Mouse (Mus musculus): Measurements from ENCODE around the gene Gmcl1.

Gmcl1 gene

DNA sequence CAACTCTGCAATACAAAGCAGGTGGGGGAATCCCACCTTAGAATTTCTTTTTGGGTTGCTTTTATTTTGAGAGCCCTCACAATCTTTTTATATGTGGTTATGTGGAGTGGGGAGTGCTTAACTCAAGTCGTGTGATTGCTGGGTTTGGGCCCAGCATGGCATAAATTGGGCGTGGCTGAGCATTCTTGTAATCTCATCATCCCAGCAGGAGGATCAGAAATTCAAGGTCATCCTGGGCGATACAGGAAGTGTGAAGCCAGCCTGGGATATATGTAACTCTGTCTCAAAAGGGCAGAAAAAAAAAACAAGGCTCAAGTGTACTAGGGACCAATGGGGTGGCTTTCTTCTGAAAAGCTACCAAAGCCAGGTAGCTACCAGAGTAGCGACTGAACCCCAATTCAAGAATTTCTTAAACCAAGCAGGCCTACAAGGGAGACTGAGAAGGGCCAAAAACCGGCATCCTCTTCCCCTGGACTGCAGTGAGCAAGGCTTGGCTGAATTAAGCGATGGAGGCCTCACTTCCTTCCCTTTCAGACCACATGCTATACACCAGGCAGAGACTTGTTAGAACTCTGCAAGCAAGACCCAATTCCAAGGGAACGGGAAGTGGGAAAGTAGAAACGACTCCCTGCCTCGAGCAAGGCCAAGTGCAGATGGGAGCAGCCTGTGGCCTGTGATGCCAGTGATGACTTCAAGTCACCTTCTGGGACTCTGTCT is 72.9 kb downstream of the Gmcl1 start:
- DNase-seq (ENCODE audit: low read depth) = no peak

DNA sequence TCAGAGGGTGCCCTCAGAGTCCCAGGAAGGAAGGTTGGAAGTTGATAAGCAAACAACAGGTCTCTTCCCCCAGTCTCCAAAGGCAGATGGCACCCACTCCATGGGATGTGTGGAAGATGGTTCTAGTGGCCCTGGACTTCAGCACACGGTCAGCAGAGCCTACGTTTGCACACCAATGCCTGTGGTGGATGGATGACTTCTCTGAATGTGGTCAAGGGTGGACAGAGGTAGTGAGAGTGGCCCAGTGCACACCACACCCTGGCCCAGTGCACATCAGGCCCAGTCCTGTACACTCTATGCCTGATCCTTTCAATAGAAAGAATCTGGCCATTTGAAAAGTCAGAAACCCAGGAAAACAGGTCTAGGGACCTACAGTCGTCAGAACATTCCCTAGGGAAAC is 74.7 kb downstream of the Gmcl1 start:
- no peak for DNase-seq (ENCODE audit: low read depth)

DNA sequence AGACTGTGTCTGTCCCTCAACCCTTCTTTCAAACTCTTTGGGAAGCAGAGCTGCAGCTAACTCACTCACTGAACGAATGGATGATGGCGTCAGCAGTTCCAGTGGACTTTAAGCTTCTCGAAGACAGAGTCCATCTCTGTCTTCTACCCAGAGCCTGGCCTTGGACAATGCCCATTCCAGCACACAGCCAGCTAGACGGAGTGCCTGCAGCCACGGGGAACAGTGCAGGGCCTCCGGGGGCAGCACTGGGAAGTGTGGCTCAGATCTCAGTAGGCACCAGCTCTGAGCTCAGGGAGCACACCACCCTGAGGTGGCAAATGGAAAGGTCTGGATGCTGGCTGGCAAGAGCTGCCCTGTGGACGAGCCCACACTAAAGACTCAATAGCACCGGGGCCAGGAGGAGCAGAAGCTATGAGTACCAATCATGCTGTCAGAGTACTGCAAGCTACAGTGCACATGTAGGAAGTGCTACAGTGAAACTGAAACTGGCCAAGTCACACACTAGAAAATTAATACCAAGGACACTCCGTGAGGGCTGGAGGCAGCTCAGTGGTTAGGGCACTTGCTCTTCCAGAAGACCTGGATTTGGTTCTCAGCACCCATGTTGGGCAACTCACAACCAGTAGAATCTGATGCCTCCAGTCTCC is 78.8 kb downstream of the Gmcl1 start:
- DNase-seq (ENCODE audit: low read depth) = no peak

DNA sequence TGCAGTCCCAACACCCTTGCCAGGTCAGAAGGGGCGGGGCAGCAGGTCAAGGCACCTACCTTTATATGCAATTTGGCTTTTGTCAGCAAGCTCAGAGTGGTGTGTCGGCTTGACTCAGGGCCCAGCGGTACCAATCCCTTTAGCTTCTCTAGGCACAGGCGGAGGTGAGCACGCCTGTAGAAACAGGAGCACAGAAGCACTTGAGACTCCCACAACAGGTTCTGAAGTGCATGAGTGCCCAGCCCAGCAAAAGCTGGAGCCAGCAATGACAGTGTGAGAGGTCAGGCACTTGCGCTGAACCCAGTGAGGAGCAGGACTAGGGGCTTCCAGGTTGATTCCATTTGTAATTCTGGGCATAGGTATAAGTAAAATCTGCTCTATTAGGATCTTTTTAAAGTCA is 80.2 kb downstream of the Gmcl1 start:
- DNase-seq (ENCODE audit: low read depth) = no peak

DNA sequence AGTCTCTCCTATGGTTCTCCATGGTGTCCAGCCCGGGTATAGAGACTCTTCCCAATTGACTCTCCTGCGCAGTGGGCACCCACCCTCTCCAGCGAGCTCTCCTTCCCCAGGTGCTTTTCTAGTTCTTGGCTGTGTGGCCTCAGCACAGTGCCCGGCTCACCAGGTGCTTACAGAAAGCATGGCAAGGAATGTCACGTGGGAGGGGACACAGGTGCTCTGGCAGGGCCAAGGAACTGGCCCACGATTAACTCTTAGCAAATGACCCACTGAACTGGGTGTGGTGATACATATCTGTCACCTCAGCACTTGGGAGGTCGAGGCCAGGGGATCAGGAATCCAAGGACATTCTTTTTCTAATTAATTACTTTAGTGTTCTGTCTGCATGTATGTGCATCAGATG is 87.0 kb downstream of the Gmcl1 start:
- DNase-seq (ENCODE audit: low read depth) = no peak

DNA sequence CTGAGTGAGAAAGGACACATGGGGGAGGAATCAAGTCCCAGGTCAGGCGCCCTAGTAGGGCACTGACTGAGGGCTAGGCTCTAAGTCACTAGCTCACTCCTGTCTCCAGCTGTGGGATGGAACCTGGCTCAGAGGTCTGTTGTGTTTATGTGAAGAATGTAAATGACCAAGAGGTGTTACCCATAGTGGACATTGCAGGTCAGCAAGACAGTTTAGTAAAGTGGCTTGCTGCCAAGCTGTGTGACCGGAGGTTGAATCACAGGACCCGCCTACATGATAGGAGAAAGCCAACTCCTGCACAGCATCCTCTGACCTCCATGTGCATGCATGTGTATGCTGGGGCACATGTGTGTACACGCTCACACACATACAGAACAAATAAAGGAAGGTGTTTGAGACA is 87.6 kb downstream of the Gmcl1 start:
- no peak for DNase-seq (ENCODE audit: low read depth)

DNA sequence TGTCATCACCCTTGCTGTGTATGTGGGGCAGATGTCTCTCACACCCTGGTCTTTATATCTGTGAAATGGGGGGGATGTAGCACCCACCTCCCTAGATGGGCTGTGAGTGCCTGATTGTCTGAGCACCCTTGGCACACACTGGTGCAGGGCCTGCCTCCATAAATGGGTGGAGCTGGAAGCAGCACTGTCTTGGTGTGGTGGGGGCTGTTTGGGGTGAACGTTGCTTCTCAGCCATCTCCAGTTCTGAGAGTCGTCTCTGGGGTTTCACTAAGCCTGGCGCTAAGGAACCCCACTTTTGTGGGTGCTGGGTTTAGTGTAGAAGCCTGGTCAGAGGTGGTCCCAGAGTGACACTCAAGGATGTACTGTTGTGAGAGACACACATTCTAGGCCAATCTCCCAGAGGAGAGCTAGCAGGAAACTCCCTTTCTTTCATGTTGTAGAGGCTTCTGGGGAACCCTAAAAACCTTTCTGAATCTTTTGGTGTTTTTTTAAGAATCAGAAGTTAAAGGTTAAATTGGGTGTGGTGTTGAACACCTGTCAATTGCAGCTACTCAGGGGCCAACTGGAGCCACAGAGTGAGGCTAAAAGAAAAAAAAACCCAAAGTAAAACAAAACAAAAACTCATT is 88.3 kb downstream of the Gmcl1 start:
- DNase-seq (ENCODE audit: low read depth) = peak; percentile 48

Measured in naive thymus-derived CD4-positive, alpha-beta T cell, adult 2 months (primary cell).